Mouse (Mus musculus): ENCODE data around the gene Msrb2. TPM values are rescaled to one million over a fixed set of nuclear protein-coding genes. Genes with fewer than 3 reads are reported as not detected.

The Msrb2 gene
- total RNA-seq, 1 experiment = 17.1 TPM

GRCm38 (mm10) chr2:19419686-19420345, 48.6 kb downstream of the Msrb2 start:
- Histone ChIP-seq H3K9me3 (ENCODE audit: control insufficient read depth, insufficient read depth, low read depth, low read length) (no peaks in the 10 kb centered on the region), H3K36me3 (ENCODE audit: control insufficient read depth, insufficient read depth, low read length, poor library complexity, severe bottlenecking) (no peaks in the 10 kb centered on the region), H3K27ac (ENCODE audit: insufficient read depth, low read depth, low read length, poor library complexity, severe bottlenecking) (no peak overlapping the region), H3K4me3 (ENCODE audit: insufficient read depth in 1 of 2, low read depth in 1 of 2, low read length in 2 of 2, poor library complexity in 1 of 2, severe bottlenecking in 1 of 2) (no peak overlapping the region), H3K9ac (ENCODE audit: insufficient read depth, low read depth, low read length, poor library complexity, severe bottlenecking) (no peak overlapping the region), H3K4me1 (ENCODE audit: control insufficient read depth in 2 of 2, insufficient read depth in 2 of 2, low read length in 2 of 2, poor library complexity in 1 of 2) (no peaks in the 10 kb centered on the region)
- DNase-seq (ENCODE audit: low read depth, low spot score) = no peak
- no peak for TF ChIP-seq CHD2 (IDR thresholded peaks at IDR 0.05; ENCODE audit: low read depth, low read length)
- no peak for TF ChIP-seq MAFK (IDR thresholded peaks at IDR 0.05; ENCODE audit: insufficient read depth, low read depth, low read length)
- TF ChIP-seq HCFC1 (IDR thresholded peaks at IDR 0.05; ENCODE audit: borderline replicate concordance, insufficient read depth, low read length) = no peak
- no peak for TF ChIP-seq ZNF384 (IDR thresholded peaks at IDR 0.05; ENCODE audit: low read depth, low read length)
- no peak for TF ChIP-seq ZC3H11A (IDR thresholded peaks at IDR 0.05; ENCODE audit: borderline replicate concordance, low read depth, low read length)
- in situ Hi-C loops (cut with MboI; ENCODE audit: low sequenced_read_pairs in 2 of 2, unreplicated experiment in 2 of 2) = no loop called here

DNA sequence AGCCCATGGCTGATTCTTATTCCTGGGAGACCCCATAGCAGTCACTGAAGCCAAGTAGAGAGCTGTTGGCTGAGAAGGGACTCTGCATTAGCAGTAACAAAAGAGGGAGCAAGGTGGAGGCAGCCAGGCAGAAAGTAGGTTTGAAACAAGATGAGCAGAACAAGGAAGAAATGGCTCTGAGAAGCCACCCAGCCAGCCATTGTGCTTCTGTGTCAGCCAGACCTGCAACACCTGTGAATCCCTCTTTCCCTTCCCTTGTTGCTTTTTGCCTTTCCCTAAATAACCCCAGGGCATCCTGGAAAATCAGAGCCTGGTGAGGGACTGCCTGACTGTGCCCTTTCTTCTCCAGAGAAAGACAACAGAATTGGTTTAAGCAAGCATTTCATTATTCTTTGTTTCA, 51.0 kb downstream of the Msrb2 start:
- H3K27ac ChIP-seq (ENCODE audit: insufficient read depth, low read depth, low read length, poor library complexity, severe bottlenecking) = no peak overlapping the region
- no peaks in the 10 kb centered on the region for H3K4me1 ChIP-seq (ENCODE audit: control insufficient read depth in 2 of 2, insufficient read depth in 2 of 2, low read length in 2 of 2, poor library complexity in 1 of 2)
- DNase-seq (ENCODE audit: low read depth, low spot score) = no peak
- H3K9me3 ChIP-seq (ENCODE audit: control insufficient read depth, insufficient read depth, low read depth, low read length) = no peaks in the 10 kb centered on the region
- H3K36me3 ChIP-seq (ENCODE audit: control insufficient read depth, insufficient read depth, low read length, poor library complexity, severe bottlenecking) = no peaks in the 10 kb centered on the region
- TF ChIP-seq HCFC1 (IDR thresholded peaks at IDR 0.05; ENCODE audit: borderline replicate concordance, insufficient read depth, low read length) = no peak
- no peak for TF ChIP-seq MAFK (IDR thresholded peaks at IDR 0.05; ENCODE audit: insufficient read depth, low read depth, low read length)
- TF ChIP-seq CHD2 (IDR thresholded peaks at IDR 0.05; ENCODE audit: low read depth, low read length) = no peak
- no peak for TF ChIP-seq ZC3H11A (IDR thresholded peaks at IDR 0.05; ENCODE audit: borderline replicate concordance, low read depth, low read length)
- TF ChIP-seq ZNF384 (IDR thresholded peaks at IDR 0.05; ENCODE audit: low read depth, low read length) = no peak
- no peak overlapping the region for H3K4me3 ChIP-seq (ENCODE audit: insufficient read depth in 1 of 2, low read depth in 1 of 2, low read length in 2 of 2, poor library complexity in 1 of 2, severe bottlenecking in 1 of 2)
- H3K9ac ChIP-seq (ENCODE audit: insufficient read depth, low read depth, low read length, poor library complexity, severe bottlenecking) = no peak overlapping the region
- in situ Hi-C loops (cut with MboI; ENCODE audit: low sequenced_read_pairs in 2 of 2, unreplicated experiment in 2 of 2) = no loop called here

- no peaks in the 10 kb centered on the region for H3K9me3 ChIP-seq (ENCODE audit: control insufficient read depth, insufficient read depth, low read depth, low read length)
- no peak overlapping the region for H3K27ac ChIP-seq (ENCODE audit: insufficient read depth, low read depth, low read length, poor library complexity, severe bottlenecking)
- no peak for DNase-seq (ENCODE audit: low read depth, low spot score)
- in situ Hi-C loops (cut with MboI; ENCODE audit: low sequenced_read_pairs in 2 of 2, unreplicated experiment in 2 of 2) = no loop called here
- no peaks in the 10 kb centered on the region for H3K36me3 ChIP-seq (ENCODE audit: control insufficient read depth, insufficient read depth, low read length, poor library complexity, severe bottlenecking)
- no peak overlapping the region for H3K4me3 ChIP-seq (ENCODE audit: insufficient read depth in 1 of 2, low read depth in 1 of 2, low read length in 2 of 2, poor library complexity in 1 of 2, severe bottlenecking in 1 of 2)
- no peaks in the 10 kb centered on the region for H3K4me1 ChIP-seq (ENCODE audit: control insufficient read depth in 2 of 2, insufficient read depth in 2 of 2, low read length in 2 of 2, poor library complexity in 1 of 2)
- TF ChIP-seq HCFC1 (IDR thresholded peaks at IDR 0.05; ENCODE audit: borderline replicate concordance, insufficient read depth, low read length) (no peak), CHD2 (IDR thresholded peaks at IDR 0.05; ENCODE audit: low read depth, low read length) (no peak), ZNF384 (IDR thresholded peaks at IDR 0.05; ENCODE audit: low read depth, low read length) (no peak), MAFK (IDR thresholded peaks at IDR 0.05; ENCODE audit: insufficient read depth, low read depth, low read length) (no peak), ZC3H11A (IDR thresholded peaks at IDR 0.05; ENCODE audit: borderline replicate concordance, low read depth, low read length) (no peak)
- H3K9ac ChIP-seq (ENCODE audit: insufficient read depth, low read depth, low read length, poor library complexity, severe bottlenecking) = no peak overlapping the region
These were observed 51.8 kb downstream of the Msrb2 start for GRCm38 (mm10) chr2:19423086-19423485.

DNA sequence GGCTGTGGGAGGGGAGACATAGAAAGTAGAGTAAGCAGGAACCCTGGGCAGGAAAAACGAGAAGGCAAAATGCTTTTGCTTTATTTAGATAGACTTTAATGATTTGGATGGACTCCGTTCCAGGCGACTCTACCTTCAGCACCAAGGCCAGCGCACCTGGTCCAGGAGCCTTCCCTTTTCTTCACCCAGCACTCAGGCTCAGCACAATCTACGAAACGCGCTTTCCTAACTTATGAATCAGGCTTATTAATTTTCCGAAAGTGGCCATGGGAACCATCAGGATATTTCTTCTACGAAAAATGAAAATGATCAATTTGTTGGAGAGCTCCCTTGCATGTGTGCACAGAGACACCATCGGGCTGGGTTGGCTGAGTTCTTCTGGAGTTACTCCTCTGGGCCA, 57.8 kb downstream of the Msrb2 start:
- in situ Hi-C loops (cut with MboI; ENCODE audit: low sequenced_read_pairs in 2 of 2, unreplicated experiment in 2 of 2) = loop anchor here (5.0 to 25.0 kb wide), 3 partner anchors 478 to 1392 kb away; partner anchors contain the start of genes Etl4 (in 2 of the 2), A930004D18Rik (in 1 of the 2) and Skida1 (in 1 of the 2)
- H3K4me3 ChIP-seq (ENCODE audit: insufficient read depth in 1 of 2, low read depth in 1 of 2, low read length in 2 of 2, poor library complexity in 1 of 2, severe bottlenecking in 1 of 2) = no peak overlapping the region
- no peak overlapping the region for H3K27ac ChIP-seq (ENCODE audit: insufficient read depth, low read depth, low read length, poor library complexity, severe bottlenecking)
- no peak overlapping the region for H3K9ac ChIP-seq (ENCODE audit: insufficient read depth, low read depth, low read length, poor library complexity, severe bottlenecking)
- H3K4me1 ChIP-seq (ENCODE audit: control insufficient read depth in 2 of 2, insufficient read depth in 2 of 2, low read length in 2 of 2, poor library complexity in 1 of 2) = peaks cover 0 to 5% of the 10 kb centered on the region in 2 experiments; a peak in 1 of 4 replicates
- DNase-seq (ENCODE audit: low read depth, low spot score) = no peak
- no peaks in the 10 kb centered on the region for H3K9me3 ChIP-seq (ENCODE audit: control insufficient read depth, insufficient read depth, low read depth, low read length)
- H3K36me3 ChIP-seq (ENCODE audit: control insufficient read depth, insufficient read depth, low read length, poor library complexity, severe bottlenecking) = peaks cover 3% of the 10 kb centered on the region; the same call in 1 of the 2 replicates
- TF ChIP-seq CHD2 (IDR thresholded peaks at IDR 0.05; ENCODE audit: low read depth, low read length) (no peak), HCFC1 (IDR thresholded peaks at IDR 0.05; ENCODE audit: borderline replicate concordance, insufficient read depth, low read length) (no peak), ZC3H11A (IDR thresholded peaks at IDR 0.05; ENCODE audit: borderline replicate concordance, low read depth, low read length) (no peak)
